Mouse (Mus musculus): ENCODE data around the gene Treml4.

- TF ChIP-seq TAL1 (IDR thresholded peaks at IDR 0.05; ENCODE audit: low read length): no peak
- no peak for TF ChIP-seq GATA1 (IDR thresholded peaks at IDR 0.05; ENCODE audit: low read length)
Measured at GRCm38 (mm10) chr17:48247221-48247928, 16.7 kb upstream of the Treml4 start, which contains the start of gene Trem3.

All from erythroblast, embryonic 14.5 days (primary cell).